Mouse (Mus musculus) lung, embryonic 14.5 days (tissue): ENCODE data around the gene Ccdc38. TPM values are rescaled to one million over a fixed set of nuclear protein-coding genes. Genes with fewer than 3 reads are reported as not detected.

Experiments used
- ATAC-seq: fragments of 200-750 bp; cut with Nextera tagmentation; 2 replicates; pipeline ENCODE4 v1.8.0; 2017; ENCODE audit warnings: mild to moderate bottlenecking, moderate TSS enrichment, moderate library complexity; ENCODE audit not compliant: insufficient read depth
- DNase-seq: peaks from one replicate; pipeline ENCODE4 v3.0.0-alpha.2; 2015
- H3K27ac ChIP-seq: fragments of 300-500 bp; sonication (generic); 2 replicates; pipeline ENCODE4 v1.5.1; 2014; ENCODE audit warnings: low read depth, mild to moderate bottlenecking, moderate library complexity
- H3K27me3 ChIP-seq: fragments of 300-500 bp; sonication (generic); 2 replicates; pipeline ENCODE4 v1.6.1; 2014; ENCODE audit warnings: low read length, control low read depth; ENCODE audit not compliant: insufficient read depth
- H3K36me3 ChIP-seq: fragments of 300-500 bp; sonication (generic); 2 replicates; pipeline ENCODE4 v1.6.1; 2014; ENCODE audit warnings: control low read depth; ENCODE audit not compliant: insufficient read depth
- H3K4me1 ChIP-seq: fragments of 300-500 bp; sonication (generic); 2 replicates; pipeline ENCODE4 v1.6.1; 2014; ENCODE audit warnings: antibody characterized with exemption, control low read depth; ENCODE audit not compliant: insufficient read depth
- H3K4me2 ChIP-seq: fragments of 300-500 bp; sonication (generic); 2 replicates; pipeline ENCODE4 v1.6.1; 2014; ENCODE audit warnings: mild to moderate bottlenecking
- H3K4me3 ChIP-seq: fragments of 300-500 bp; sonication (generic); 2 replicates; pipeline ENCODE4 v1.5.1; 2014; ENCODE audit warnings: low read depth, low read length
- H3K9ac ChIP-seq: fragments of 300-500 bp; sonication (generic); 2 replicates; pipeline ENCODE4 v1.6.1; 2014
- H3K9me3 ChIP-seq: fragments of 300-500 bp; sonication (generic); 2 replicates; pipeline ENCODE4 v1.6.1; 2016; ENCODE audit warnings: low read depth, low read length, control low read depth
- CTCF ChIP-seq: IDR thresholded peaks from 2 replicates; pipeline ENCODE4 v1.5.1; 2016; ENCODE audit warnings: antibody characterized with exemption, low read depth
- WGBS: fragments of 180-500 bp; shearing (Covaris S2); extraction: QIAGEN DNeasy Blood & Tissue Kit; methylation state at CpG from one replicate; pipeline ENCODE4 v1.1.7; 2014; 5-methylcytosine and 5-hydroxymethylcytosine counted together
- polyA plus RNA-seq: library from polyadenylated mRNA; unstranded; fragments of >200 nt; fragmentation: Nextera tagmentation; extraction: Ambion mirVana; gene quantifications from 2 replicates; pipeline ENCODE4 v1.2.1, GENCODE M21; 2014

Ccdc38 gene
- 0.35 and 0.76 TPM in 2 replicates for polyA plus RNA-seq

GRCm38 (mm10) chr10:93540431-93541210, at the start of gene Ccdc38:
Gene Ccdc38, plus strand, starts transcription at chr10:93540632.
- WGBS: 44% methylated on average over 17 of the region's 17 CpGs
- H3K9me3 ChIP-seq: no peaks in the 10 kb centered on the region
- no peak within 1 kb of the TSS for H3K27ac ChIP-seq
- peak within 1 kb of the TSS; percentile 37 for H3K4me3 ChIP-seq
- H3K27me3 ChIP-seq: no peaks in the 10 kb centered on the region
- DNase-seq (peak; percentile 10), ATAC-seq (peak; percentile 36; the same call in 1 of the 2 replicates)
- peak within 1 kb of the TSS; percentile 71 for H3K4me2 ChIP-seq
- H3K9ac ChIP-seq: 0 out of 2 replicates have a peak within 1 kb of the TSS, but pooled peaks have one; percentile 40
- no peak for TF ChIP-seq CTCF
- no peaks in the 10 kb centered on the region for H3K36me3 ChIP-seq
- no peaks in the 10 kb centered on the region for H3K4me1 ChIP-seq

GRCm38 (mm10) chr10:93500864-93501263, 39.6 kb upstream of the Ccdc38 start:
- ATAC-seq: no peak
- TF ChIP-seq CTCF: no peak
- no peaks in the 10 kb centered on the region for H3K9me3 ChIP-seq
- no peak for DNase-seq
- no peak overlapping the region for H3K9ac ChIP-seq
- no peaks in the 10 kb centered on the region for H3K27me3 ChIP-seq
- H3K4me2 ChIP-seq: no peak overlapping the region
- H3K4me3 ChIP-seq: no peak overlapping the region
- H3K27ac ChIP-seq: no peak overlapping the region
- WGBS: 62% methylated on average over 10 of the region's 10 CpGs
- H3K36me3 ChIP-seq: no peaks in the 10 kb centered on the region
- no peaks in the 10 kb centered on the region for H3K4me1 ChIP-seq

DNA sequence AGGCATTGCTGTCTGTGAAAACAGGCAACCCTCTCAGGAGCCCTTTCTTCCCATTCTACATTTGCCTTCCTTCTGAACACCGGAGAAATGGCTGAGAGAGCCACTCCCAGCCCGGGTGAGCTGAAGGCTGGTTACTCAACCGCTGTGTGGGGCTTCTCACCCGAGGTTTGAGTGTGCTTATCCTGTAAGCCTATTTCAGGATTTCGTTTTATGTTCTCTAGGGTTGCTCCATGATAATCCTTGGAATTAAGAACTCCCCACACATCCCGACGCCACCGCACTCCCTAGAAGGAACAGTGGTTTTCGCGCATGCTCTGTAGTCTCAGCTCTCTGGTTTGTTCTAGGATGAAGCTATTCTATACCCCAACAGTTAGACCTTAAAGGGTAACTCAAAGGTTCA, 39.1 kb upstream of the Ccdc38 start:
- Histone ChIP-seq H3K36me3 (no peaks in the 10 kb centered on the region), H3K4me3 (no peak overlapping the region), H3K9me3 (no peaks in the 10 kb centered on the region), H3K27me3 (no peaks in the 10 kb centered on the region), H3K4me1 (no peaks in the 10 kb centered on the region), H3K27ac (no peak overlapping the region), H3K4me2 (no peak overlapping the region), H3K9ac (no peak overlapping the region)
- ATAC-seq (no peak), DNase-seq (no peak)
- no peak for TF ChIP-seq CTCF
- WGBS: 77% methylated on average over 10 of the region's 10 CpGs

GRCm38 (mm10) chr10:93508383-93508970, 32.0 kb upstream of the Ccdc38 start:
- peak; percentile 69 for DNase-seq

DNA sequence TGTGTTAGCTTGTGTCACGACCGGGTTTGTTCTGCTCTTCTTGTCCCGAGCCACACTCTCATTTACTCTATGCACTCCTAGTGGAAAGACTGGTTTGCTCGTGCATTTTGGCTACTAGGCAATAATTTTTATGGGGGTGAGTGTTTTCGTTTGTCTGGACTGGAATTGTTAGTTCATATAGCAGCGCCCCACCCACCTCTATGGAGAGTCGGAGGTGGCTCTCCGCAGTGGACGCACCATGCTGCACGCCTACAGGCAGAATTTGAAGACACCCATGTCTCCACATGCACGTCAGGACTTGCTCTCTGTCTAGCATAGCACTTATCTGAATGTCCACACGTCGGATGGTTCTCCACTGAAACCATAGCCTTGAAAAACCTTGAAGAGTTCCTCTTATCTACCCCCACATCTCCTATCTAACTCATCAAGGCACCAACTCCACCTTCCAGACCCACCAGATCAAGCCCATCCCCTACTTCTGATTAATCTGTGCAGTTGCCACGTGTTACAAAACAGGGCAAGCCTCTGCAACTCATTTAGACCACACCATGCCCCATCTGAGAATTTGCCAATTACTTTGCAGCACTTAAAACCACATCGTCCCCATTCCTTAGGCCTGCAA, 30.8 kb upstream of the Ccdc38 start:
- H3K4me1 ChIP-seq: no peaks in the 10 kb centered on the region
- no peak overlapping the region for H3K27ac ChIP-seq
- no peaks in the 10 kb centered on the region for H3K36me3 ChIP-seq
- no peaks in the 10 kb centered on the region for H3K27me3 ChIP-seq
- H3K9me3 ChIP-seq: no peaks in the 10 kb centered on the region
- ATAC-seq (no peak), DNase-seq (no peak)
- no peak overlapping the region for H3K9ac ChIP-seq
- no peak overlapping the region for H3K4me2 ChIP-seq
- no peak for TF ChIP-seq CTCF
- H3K4me3 ChIP-seq: no peak overlapping the region
- WGBS: 81% methylated on average over 15 of the region's 15 CpGs

More at GRCm38 (mm10) chr10:93508383-93508970, 32.0 kb upstream of the Ccdc38 start:
- Histone ChIP-seq H3K4me3 (no peak overlapping the region), H3K27ac (no peak overlapping the region), H3K4me1 (no peaks in the 10 kb centered on the region), H3K36me3 (no peaks in the 10 kb centered on the region), H3K9ac (no peak overlapping the region), H3K4me2 (no peak overlapping the region), H3K9me3 (no peaks in the 10 kb centered on the region), H3K27me3 (no peaks in the 10 kb centered on the region)
- ATAC-seq: peak; percentile 84
- no peak for TF ChIP-seq CTCF
- WGBS: 42% methylated on average over 7 of the region's 7 CpGs

- WGBS: 11% methylated on average over 1 of the region's 1 CpGs
- ATAC-seq (no peak), DNase-seq (peak; percentile 21)
- H3K9ac ChIP-seq: no peak overlapping the region
- TF ChIP-seq CTCF: no peak
- H3K4me1 ChIP-seq: no peaks in the 10 kb centered on the region
- no peaks in the 10 kb centered on the region for H3K36me3 ChIP-seq
- no peak overlapping the region for H3K4me2 ChIP-seq
- H3K9me3 ChIP-seq: no peaks in the 10 kb centered on the region
- no peaks in the 10 kb centered on the region for H3K27me3 ChIP-seq
- no peak overlapping the region for H3K27ac ChIP-seq
- no peak overlapping the region for H3K4me3 ChIP-seq
Measured at GRCm38 (mm10) chr10:93515419-93515818, 25.0 kb upstream of the Ccdc38 start.

GRCm38 (mm10) chr10:93515927-93516326, 24.5 kb upstream of the Ccdc38 start:
- H3K4me1 ChIP-seq: no peaks in the 10 kb centered on the region
- no peaks in the 10 kb centered on the region for H3K27me3 ChIP-seq
- TF ChIP-seq CTCF: no peak
- no peak overlapping the region for H3K4me2 ChIP-seq
- no peaks in the 10 kb centered on the region for H3K36me3 ChIP-seq
- H3K9me3 ChIP-seq: no peaks in the 10 kb centered on the region
- ATAC-seq (no peak), DNase-seq (no peak)
- 76% methylated on average over 12 of the region's 12 CpGs for WGBS
- H3K27ac ChIP-seq: no peak overlapping the region
- no peak overlapping the region for H3K9ac ChIP-seq
- no peak overlapping the region for H3K4me3 ChIP-seq
